Mouse (Mus musculus): ENCODE results near the gene Il10rb. TPM values are rescaled to one million over a fixed set of nuclear protein-coding genes. Genes with fewer than 3 reads are reported as not detected.

Il10rb gene
- total and polyA plus RNA-seq, 3 experiments = 32.1 to 37.9 (median 36.1) TPM

- dilution Hi-C loops (cut with MboI; ENCODE audit: extremely low pct_ligation_motif_present, extremely low pct_unique_long_range_greater_than_20kb, low sequenced_read_pairs) (no loop called here), in situ Hi-C loops (cut with MboI; ENCODE audit: low pct_ligation_motif_present, low pct_unique_long_range_greater_than_20kb, low sequenced_read_pairs) (no loop called here)
- TF ChIP-seq POLR2A (IDR thresholded peaks at IDR 0.05; ENCODE audit: low read depth, low read length) (no peak), CTCF (conservative IDR thresholded peaks at IDR 0.05 in 1 of 2, IDR thresholded peaks at IDR 0.05 in 1 of 2; ENCODE audit: low read depth in 2 of 2, low read length in 2 of 2) (no peak), GABPA (IDR thresholded peaks at IDR 0.05; ENCODE audit: insufficient replicate concordance, low read depth, low read length) (no peak), BHLHE40 (IDR thresholded peaks at IDR 0.05; ENCODE audit: low read depth, low read length) (no peak), ZMIZ1 (IDR thresholded peaks at IDR 0.05; ENCODE audit: low read depth, low read length) (no peak), ETS1 (conservative IDR thresholded peaks at IDR 0.05; ENCODE audit: low read depth, low read length) (no peak), JUND (conservative IDR thresholded peaks at IDR 0.05; ENCODE audit: low read depth, low read length) (no peak), ELF1 (IDR thresholded peaks at IDR 0.05; ENCODE audit: low read depth, low read length) (no peak)
- Histone ChIP-seq H3K27ac (ENCODE audit: insufficient read depth, low read depth) (no peak overlapping the region), H3K27me3 (replicated peaks) (no peaks in the 10 kb centered on the region), H3K9me3 (replicated peaks; ENCODE audit: low read length) (peaks cover 6% of the 10 kb centered on the region), H3K4me2 (ENCODE audit: insufficient read depth, low read depth, poor library complexity, severe bottlenecking) (no peak overlapping the region), H3K9ac (ENCODE audit: insufficient read depth, low read depth) (no peak overlapping the region), H3K36me3 (replicated peaks in 1 of 2; ENCODE audit: control insufficient read depth in 1 of 2, insufficient read depth in 1 of 2, low read length in 1 of 2) (peaks cover 28 to 92% of the 10 kb centered on the region in 2 experiments), H3K4me1 (ENCODE audit: control insufficient read depth in 1 of 2, insufficient read depth in 2 of 2) (peaks cover 3 to 30% of the 10 kb centered on the region in 2 experiments), H3K79me2 (replicated peaks; ENCODE audit: control insufficient read depth, extremely low read depth, insufficient read depth, poor library complexity, severe bottlenecking) (peaks cover 7% of the 10 kb centered on the region; the same call in 1 of the 2 replicates), H3K4me3 (replicated peaks in 1 of 3; ENCODE audit: low read depth in 2 of 3, low read length in 2 of 3, poor library complexity in 1 of 3) (peak overlapping the region in 1 of 3 experiments; percentile 20)
- DNase-seq (ENCODE audit: extremely low read depth) = no peak
These were observed 25.8 kb upstream of the Il10rb start for GRCm38 (mm10) chr16:91380151-91380550.

DNA sequence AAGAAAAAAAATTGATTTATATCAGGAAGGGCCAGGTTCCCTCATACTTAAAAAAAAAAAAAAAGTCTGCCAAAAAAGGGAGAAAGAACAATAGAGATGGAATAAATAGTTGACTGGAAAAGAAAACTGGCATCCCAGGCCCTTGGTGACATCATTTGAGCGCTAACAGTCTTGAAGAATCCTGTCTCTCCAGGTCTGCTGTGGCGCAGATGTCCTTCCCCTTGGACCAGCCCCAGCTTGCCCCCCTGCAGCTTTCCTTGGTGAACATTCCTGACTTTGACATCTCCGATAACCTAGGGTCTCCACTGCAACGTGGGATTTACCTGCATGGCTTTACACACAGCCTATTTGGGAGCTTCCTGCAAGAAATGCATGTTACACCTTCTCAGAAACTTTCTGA lies 24.4 kb upstream of the Il10rb start:
- no peak overlapping the region for H3K27ac ChIP-seq (ENCODE audit: insufficient read depth, low read depth)
- H3K4me2 ChIP-seq (ENCODE audit: insufficient read depth, low read depth, poor library complexity, severe bottlenecking) = no peak overlapping the region
- no peak overlapping the region for H3K4me3 ChIP-seq (replicated peaks in 1 of 3; ENCODE audit: low read depth in 2 of 3, low read length in 2 of 3, poor library complexity in 1 of 3)
- in situ Hi-C loops (cut with MboI; ENCODE audit: low pct_ligation_motif_present, low pct_unique_long_range_greater_than_20kb, low sequenced_read_pairs) = no loop called here
- no peaks in the 10 kb centered on the region for H3K79me2 ChIP-seq (replicated peaks; ENCODE audit: control insufficient read depth, extremely low read depth, insufficient read depth, poor library complexity, severe bottlenecking)
- no peak for DNase-seq (ENCODE audit: extremely low read depth)
- H3K9me3 ChIP-seq (replicated peaks; ENCODE audit: low read length) = peaks cover 3% of the 10 kb centered on the region
- no peak overlapping the region for H3K9ac ChIP-seq (ENCODE audit: insufficient read depth, low read depth)
- no peaks in the 10 kb centered on the region for H3K27me3 ChIP-seq (replicated peaks)
- peaks cover 3 to 26% of the 10 kb centered on the region in 2 experiments for H3K4me1 ChIP-seq (ENCODE audit: control insufficient read depth in 1 of 2, insufficient read depth in 2 of 2)
- dilution Hi-C loops (cut with MboI; ENCODE audit: extremely low pct_ligation_motif_present, extremely low pct_unique_long_range_greater_than_20kb, low sequenced_read_pairs) = no loop called here
- H3K36me3 ChIP-seq (replicated peaks in 1 of 2; ENCODE audit: control insufficient read depth in 1 of 2, insufficient read depth in 1 of 2, low read length in 1 of 2) = peaks cover 28 to 90% of the 10 kb centered on the region in 2 experiments
- TF ChIP-seq E2F4 (IDR thresholded peaks at IDR 0.05; ENCODE audit: insufficient replicate concordance, low read depth, low read length) (no peak), IRF4 (IDR thresholded peaks at IDR 0.05; ENCODE audit: low read depth, low read length) (no peak), KAT2A (IDR thresholded peaks at IDR 0.05; ENCODE audit: insufficient replicate concordance, low read length) (no peak)

GRCm38 (mm10) chr16:91382261-91382790 lies 23.6 kb upstream of the Il10rb start:
- Histone ChIP-seq H3K9ac (ENCODE audit: insufficient read depth, low read depth) (no peak overlapping the region), H3K36me3 (replicated peaks in 1 of 2; ENCODE audit: control insufficient read depth in 1 of 2, insufficient read depth in 1 of 2, low read length in 1 of 2) (peaks cover 32 to 91% of the 10 kb centered on the region in 2 experiments), H3K4me3 (replicated peaks in 1 of 3; ENCODE audit: low read depth in 2 of 3, low read length in 2 of 3, poor library complexity in 1 of 3) (no peak overlapping the region), H3K27ac (ENCODE audit: insufficient read depth, low read depth) (no peak overlapping the region), H3K4me1 (ENCODE audit: control insufficient read depth in 1 of 2, insufficient read depth in 2 of 2) (peaks cover 3 to 31% of the 10 kb centered on the region in 2 experiments), H3K9me3 (replicated peaks; ENCODE audit: low read length) (no peaks in the 10 kb centered on the region), H3K79me2 (replicated peaks; ENCODE audit: control insufficient read depth, extremely low read depth, insufficient read depth, poor library complexity, severe bottlenecking) (no peaks in the 10 kb centered on the region), H3K27me3 (replicated peaks) (no peaks in the 10 kb centered on the region), H3K4me2 (ENCODE audit: insufficient read depth, low read depth, poor library complexity, severe bottlenecking) (no peak overlapping the region)
- dilution Hi-C loops (cut with MboI; ENCODE audit: extremely low pct_ligation_motif_present, extremely low pct_unique_long_range_greater_than_20kb, low sequenced_read_pairs) = no loop called here
- in situ Hi-C loops (cut with MboI; ENCODE audit: low pct_ligation_motif_present, low pct_unique_long_range_greater_than_20kb, low sequenced_read_pairs) = no loop called here
- no peak for TF ChIP-seq KAT2A (IDR thresholded peaks at IDR 0.05; ENCODE audit: insufficient replicate concordance, low read length)
- TF ChIP-seq MAFK (IDR thresholded peaks at IDR 0.05; ENCODE audit: insufficient replicate concordance, low read length) = no peak
- TF ChIP-seq JUND (conservative IDR thresholded peaks at IDR 0.05; ENCODE audit: low read depth, low read length) = no peak
- no peak for TF ChIP-seq ZMIZ1 (IDR thresholded peaks at IDR 0.05; ENCODE audit: low read depth, low read length)
- no peak for TF ChIP-seq HCFC1 (IDR thresholded peaks at IDR 0.05; ENCODE audit: low read depth, low read length)
- no peak for TF ChIP-seq CHD1 (IDR thresholded peaks at IDR 0.05; ENCODE audit: low read depth, low read length)
- no peak for TF ChIP-seq NRF1 (IDR thresholded peaks at IDR 0.05; ENCODE audit: low read depth, low read length)
- TF ChIP-seq MEF2A (IDR thresholded peaks at IDR 0.05; ENCODE audit: borderline replicate concordance, low read depth, low read length) = no peak
- no peak for TF ChIP-seq ETS1 (conservative IDR thresholded peaks at IDR 0.05; ENCODE audit: low read depth, low read length)
- no peak for TF ChIP-seq SIN3A (IDR thresholded peaks at IDR 0.05; ENCODE audit: low read length)
- TF ChIP-seq MYC (IDR thresholded peaks at IDR 0.05; ENCODE audit: low read depth, low read length) = no peak
- TF ChIP-seq JUN (IDR thresholded peaks at IDR 0.05; ENCODE audit: insufficient read depth, low read depth, low read length) = no peak
- no peak for TF ChIP-seq NELFE (IDR thresholded peaks at IDR 0.05; ENCODE audit: low read depth, low read length)
- no peak for TF ChIP-seq EP300 (IDR thresholded peaks at IDR 0.05; ENCODE audit: low read length)
- TF ChIP-seq IRF4 (IDR thresholded peaks at IDR 0.05; ENCODE audit: low read depth, low read length) = no peak
- no peak for TF ChIP-seq TCF12 (IDR thresholded peaks at IDR 0.05; ENCODE audit: low read depth, low read length)
- no peak for TF ChIP-seq BHLHE40 (IDR thresholded peaks at IDR 0.05; ENCODE audit: low read depth, low read length)
- no peak for TF ChIP-seq CTCF (conservative IDR thresholded peaks at IDR 0.05 in 1 of 2, IDR thresholded peaks at IDR 0.05 in 1 of 2; ENCODE audit: low read depth in 2 of 2, low read length in 2 of 2)
- TF ChIP-seq CHD2 (IDR thresholded peaks at IDR 0.05; ENCODE audit: low read length) = no peak
- no peak for TF ChIP-seq USF2 (conservative IDR thresholded peaks at IDR 0.05; ENCODE audit: low read depth, low read length)
- no peak for DNase-seq (ENCODE audit: extremely low read depth)

All from CH12.LX (cell line).